Mouse (Mus musculus): Measurements from ENCODE around the gene Ccdc130.

DNA sequence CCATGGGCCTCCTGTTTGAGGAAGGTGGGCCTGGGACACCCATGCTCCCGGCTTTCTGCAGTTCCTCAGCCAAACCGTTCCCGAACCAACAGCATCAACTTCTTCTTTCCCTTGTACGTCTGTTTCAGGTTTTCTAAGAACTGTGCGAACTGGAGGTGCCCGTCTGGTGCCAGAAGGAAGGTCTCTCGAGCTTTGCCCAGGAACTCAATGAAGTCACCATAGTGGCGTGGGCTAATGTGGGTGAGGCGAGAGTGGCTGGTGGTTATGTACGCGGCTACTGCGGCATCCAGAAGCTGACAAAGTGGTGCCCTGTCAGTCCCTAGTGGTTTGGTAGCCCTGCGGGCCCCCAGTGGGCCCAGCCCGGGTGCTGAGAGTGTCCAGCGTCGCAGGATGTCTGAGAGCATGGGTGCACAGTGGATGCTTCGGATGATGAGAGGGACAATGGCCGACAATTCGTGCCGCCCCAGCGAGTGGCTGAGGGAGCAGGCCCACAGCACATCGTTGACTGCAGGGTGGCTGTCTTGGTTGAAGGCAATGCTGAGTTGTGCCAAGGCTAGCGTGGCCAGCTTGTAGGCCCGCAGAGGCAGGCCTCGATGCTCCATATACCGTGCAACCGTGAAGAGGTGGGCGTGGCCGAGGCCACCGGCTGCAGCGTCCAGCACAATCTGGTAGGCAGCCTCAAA lies 58.2 kb downstream of the Ccdc130 start:
- TF ChIP-seq CTCF (IDR thresholded peaks at IDR 0.05 in 2 of 3, conservative IDR thresholded peaks at IDR 0.05 in 1 of 3; ENCODE audit: control insufficient read depth in 1 of 3, insufficient read depth in 1 of 3, low read depth in 2 of 3, low read length in 3 of 3, poor library complexity in 1 of 3, severe bottlenecking in 1 of 3) (no peak), MAX (IDR thresholded peaks at IDR 0.05; ENCODE audit: low read length) (no peak), EP300 (IDR thresholded peaks at IDR 0.05; ENCODE audit: low read depth in 1 of 2, low read length in 2 of 2) (no peak), ZMIZ1 (IDR thresholded peaks at IDR 0.05; ENCODE audit: low read depth, low read length) (no peak), POLR2A (IDR thresholded peaks at IDR 0.05; ENCODE audit: control insufficient read depth in 1 of 2, insufficient read depth in 1 of 2, low read depth in 1 of 2, low read length in 2 of 2, poor library complexity in 1 of 2) (no peak), UBTF (IDR thresholded peaks at IDR 0.05; ENCODE audit: borderline replicate concordance, insufficient read depth, low read depth, low read length) (no peak)

Measured in MEL (cell line).